Mouse (Mus musculus): ENCODE measurements around the gene Zfp689.
"Not testable (repeated sequence)": the region's sequence is repeated elsewhere in the genome, so short reads cannot be mapped to it uniquely, and the experiment has no call there.

The Zfp689 gene

GRCm38 (mm10) chr7:127448521-127449300 is at the start of gene Zfp689:
Gene Zfp689, minus strand, starts transcription at chr7:127449158.
- ATAC-seq (ENCODE audit: insufficient number of reproducible peaks, low FRiP score, low TSS enrichment): peak; percentile 92

DNA sequence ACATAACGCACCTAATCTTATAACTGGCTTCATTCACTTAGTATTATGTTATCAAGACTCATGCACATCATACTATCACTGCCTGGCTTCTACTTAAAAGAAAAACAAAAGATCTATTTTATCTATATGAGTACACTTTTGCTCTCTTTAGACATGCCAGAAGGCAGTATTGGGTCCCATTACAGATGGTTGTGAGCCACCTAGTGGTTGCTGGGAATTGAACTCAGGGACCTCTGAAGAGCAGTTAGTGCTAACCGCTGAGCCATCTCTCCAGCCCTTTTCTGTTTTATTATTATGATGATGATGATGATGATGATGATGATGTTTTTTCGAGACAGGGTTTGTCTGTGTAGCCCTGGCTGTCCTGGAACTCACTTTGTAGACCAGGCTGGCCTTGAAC is 49.4 kb upstream of the Zfp689 start:
- no peak for ATAC-seq (ENCODE audit: insufficient number of reproducible peaks, low FRiP score, low TSS enrichment)

- no peak for ATAC-seq (ENCODE audit: insufficient number of reproducible peaks, low FRiP score, low TSS enrichment)
Observed at GRCm38 (mm10) chr7:127497382-127497781, 48.4 kb upstream of the Zfp689 start.

- ATAC-seq (ENCODE audit: insufficient number of reproducible peaks, low FRiP score, low TSS enrichment): no peak
Observed at GRCm38 (mm10) chr7:127494648-127495047, 45.7 kb upstream of the Zfp689 start.

DNA sequence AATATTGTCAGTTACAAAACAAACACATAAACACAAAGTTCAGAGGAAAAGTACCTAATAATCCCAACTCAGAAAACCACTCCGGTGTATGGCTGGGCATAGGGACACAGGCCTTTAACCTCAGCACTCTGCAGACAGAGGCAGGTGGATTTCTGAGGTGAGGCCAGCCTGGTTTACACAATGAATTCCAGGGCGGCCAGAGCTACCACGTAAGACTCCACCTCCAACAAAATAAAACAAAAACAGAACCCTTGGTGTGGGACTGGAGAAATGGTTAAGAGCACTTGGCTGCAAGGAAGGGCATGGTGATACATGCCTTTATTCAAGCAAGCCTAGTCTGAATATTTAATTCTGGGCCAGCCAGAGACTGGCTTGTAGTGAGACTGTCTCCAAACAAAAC is 42.9 kb upstream of the Zfp689 start:
- ATAC-seq (ENCODE audit: insufficient number of reproducible peaks, low FRiP score, low TSS enrichment): no peak

DNA sequence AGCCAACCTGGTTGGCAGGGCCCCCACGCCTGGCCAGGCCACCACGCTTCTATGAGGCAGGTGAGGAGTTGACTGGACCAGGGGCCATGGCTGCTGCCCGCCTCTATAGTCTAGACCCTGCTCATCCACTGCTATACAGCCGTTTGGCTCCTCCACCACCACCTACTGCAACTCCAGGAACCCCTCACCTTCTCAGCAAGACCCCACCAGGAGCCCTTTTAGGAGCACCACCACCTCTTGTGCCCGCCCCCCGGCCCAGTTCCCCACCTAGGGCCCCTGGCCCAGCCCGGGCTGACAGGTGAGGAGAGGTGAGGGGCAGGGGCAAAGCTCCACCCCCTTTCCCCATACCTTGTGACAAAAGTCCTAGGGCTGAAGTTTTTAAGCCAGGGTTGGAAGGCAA is 41.0 kb upstream of the Zfp689 start:
- no peak for ATAC-seq (ENCODE audit: insufficient number of reproducible peaks, low FRiP score, low TSS enrichment)

DNA sequence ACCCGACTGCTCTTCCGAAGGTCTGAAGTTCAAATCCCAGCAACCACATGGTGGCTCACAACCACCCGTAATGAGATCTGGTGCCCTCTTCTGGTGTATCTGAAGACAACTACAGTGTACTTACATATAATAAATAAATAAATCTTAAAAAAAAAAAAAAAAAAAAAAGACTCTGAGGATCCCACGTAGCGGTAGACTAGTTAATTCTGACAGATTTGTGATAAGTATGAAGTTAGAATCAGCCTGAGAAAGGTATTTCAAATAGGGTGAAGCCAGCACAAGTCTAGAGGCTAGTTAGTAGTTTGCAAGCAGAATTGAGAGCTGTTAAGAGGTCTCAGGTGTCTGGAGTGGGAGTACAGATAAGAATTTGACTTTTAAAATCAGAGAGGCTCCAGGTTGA is 39.4 kb upstream of the Zfp689 start:
- ATAC-seq (ENCODE audit: insufficient number of reproducible peaks, low FRiP score, low TSS enrichment): not testable (repeated sequence)

DNA sequence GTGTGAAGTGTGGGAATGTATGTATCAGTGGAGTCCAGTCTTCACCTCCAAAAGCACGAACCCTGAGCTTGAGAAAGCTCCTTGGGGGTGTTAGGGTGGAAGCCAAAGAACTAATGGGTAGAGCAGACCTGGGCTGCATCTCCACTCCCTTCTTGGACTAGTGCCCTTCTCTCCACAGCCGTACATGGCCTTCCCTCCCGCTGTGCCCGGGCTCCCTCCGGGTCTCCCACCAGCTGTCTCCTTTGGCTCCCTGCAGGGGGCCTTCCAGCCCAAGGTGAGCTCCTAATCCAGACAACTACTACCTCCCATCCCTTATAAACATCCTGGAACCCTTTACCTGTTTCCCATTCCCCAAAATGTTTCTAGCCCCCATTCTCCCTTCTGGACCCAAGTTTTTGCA is 36.5 kb upstream of the Zfp689 start:
- no peak for ATAC-seq (ENCODE audit: insufficient number of reproducible peaks, low FRiP score, low TSS enrichment)

DNA sequence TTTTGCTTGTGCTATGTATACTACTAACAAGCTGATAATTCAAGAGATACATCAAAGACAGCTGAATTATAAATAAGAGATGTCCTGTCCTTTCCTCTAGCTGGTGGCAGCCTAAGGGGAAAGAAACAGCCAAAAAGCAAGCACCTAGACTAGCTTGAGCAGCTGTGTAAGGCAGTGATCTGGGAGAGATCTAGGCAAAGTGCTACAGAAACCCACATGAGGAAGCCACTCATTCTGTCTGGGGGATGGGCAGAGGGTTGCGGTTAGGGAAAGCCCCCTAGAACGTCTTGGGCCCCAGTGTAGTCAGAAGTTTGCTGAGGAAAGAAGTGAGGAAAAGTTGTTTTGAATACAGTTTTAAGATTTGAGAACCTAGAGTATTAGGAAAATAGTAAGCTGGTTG is 31.4 kb upstream of the Zfp689 start:
- no peak for ATAC-seq (ENCODE audit: insufficient number of reproducible peaks, low FRiP score, low TSS enrichment)

DNA sequence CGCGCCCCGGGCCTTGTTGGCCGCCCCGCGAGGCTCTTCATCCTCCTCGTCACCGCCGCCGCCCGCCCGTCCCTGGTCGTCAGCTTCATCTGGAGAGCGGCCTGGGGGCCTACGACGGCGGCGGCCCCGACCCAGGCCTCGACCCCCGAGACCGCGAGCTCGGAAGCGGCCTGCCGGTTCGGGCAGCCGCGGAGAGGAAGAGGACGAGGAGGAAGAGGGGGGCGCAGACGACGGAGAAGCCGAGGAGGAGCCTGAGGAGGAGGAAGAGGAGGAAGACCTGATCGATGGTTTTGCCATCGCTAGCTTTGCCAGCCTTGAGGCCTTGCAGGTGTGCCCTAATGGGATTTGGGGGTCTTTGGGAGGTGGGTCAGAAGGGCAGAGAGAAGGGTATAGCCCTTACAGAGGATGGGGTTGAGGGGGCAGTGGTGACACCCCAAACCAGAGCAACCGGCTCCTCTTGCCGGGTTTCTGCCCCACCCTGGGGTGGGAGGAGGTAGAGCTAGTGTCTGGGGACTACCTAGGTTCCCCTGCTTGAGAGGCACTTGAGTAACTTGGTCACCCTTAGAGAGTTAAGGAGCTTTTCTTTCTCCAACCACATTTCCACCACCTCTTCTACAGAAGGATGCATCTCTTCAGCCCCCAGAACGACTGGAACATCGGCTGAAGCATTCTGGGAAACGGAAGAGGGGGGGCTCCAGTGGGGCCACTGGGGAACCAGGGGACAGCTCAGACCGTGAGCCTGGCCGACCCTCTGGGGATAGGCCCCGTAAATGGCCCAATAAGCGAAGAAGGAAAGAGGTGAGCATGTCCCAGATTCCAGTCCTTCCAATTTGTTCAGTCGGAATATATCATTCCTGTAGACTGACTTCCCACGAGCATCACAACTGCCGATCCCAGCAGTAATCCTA is 30.6 kb upstream of the Zfp689 start:
- ATAC-seq (ENCODE audit: insufficient number of reproducible peaks, low FRiP score, low TSS enrichment): no peak

GRCm38 (mm10) chr7:127478635-127479317 is 29.8 kb upstream of the Zfp689 start, which contains the start of gene Fbrs:
Gene Fbrs, plus strand, starts transcription at chr7:127479199.
- peak; percentile 45 for ATAC-seq (ENCODE audit: insufficient number of reproducible peaks, low FRiP score, low TSS enrichment)

GRCm38 (mm10) chr7:127477687-127478634 is 29.0 kb upstream of the Zfp689 start:
- peak; percentile 87 for ATAC-seq (ENCODE audit: insufficient number of reproducible peaks, low FRiP score, low TSS enrichment)

DNA sequence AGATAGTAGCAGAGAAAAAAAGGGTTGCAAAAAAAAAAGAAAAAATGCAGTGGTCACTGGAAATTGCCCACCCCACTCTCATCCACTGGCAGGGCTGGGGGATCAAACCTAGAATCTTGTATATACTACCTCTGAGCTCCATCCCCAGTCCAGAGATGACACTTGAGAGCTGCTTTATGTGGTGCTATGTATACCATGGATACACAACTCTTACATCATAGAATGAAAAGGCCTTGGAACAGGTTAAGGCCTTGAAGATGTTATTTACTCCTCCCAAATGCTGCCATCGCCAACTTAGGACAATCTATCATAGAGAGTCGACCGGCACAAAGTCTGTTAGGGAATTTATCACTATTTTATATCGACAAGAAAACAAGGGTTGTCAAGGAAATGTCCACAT is 27.9 kb upstream of the Zfp689 start:
- no peak for ATAC-seq (ENCODE audit: insufficient number of reproducible peaks, low FRiP score, low TSS enrichment)

DNA sequence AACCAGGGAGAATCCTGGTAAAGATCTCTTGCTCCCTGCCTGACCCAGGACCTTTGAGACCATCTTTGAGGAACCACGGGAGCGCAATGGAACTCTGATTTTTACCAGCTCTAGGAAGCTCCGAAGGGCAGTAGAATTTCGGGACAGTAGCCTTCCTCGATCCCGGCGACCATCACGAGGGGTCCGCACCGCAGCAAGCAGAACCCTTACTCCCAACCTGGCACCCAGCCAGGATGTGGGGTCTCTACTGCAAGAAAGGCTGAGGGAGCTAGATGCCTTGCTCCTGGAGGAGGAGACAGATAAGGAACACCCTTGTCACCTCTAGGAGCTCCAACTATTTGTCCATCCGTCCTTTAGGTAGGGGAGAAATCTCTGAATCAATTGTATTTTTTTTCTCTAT is 27.4 kb upstream of the Zfp689 start:
- ATAC-seq (ENCODE audit: insufficient number of reproducible peaks, low FRiP score, low TSS enrichment): no peak

- no peak for ATAC-seq (ENCODE audit: insufficient number of reproducible peaks, low FRiP score, low TSS enrichment)
Observed at GRCm38 (mm10) chr7:127475186-127475740, 26.3 kb upstream of the Zfp689 start.

DNA sequence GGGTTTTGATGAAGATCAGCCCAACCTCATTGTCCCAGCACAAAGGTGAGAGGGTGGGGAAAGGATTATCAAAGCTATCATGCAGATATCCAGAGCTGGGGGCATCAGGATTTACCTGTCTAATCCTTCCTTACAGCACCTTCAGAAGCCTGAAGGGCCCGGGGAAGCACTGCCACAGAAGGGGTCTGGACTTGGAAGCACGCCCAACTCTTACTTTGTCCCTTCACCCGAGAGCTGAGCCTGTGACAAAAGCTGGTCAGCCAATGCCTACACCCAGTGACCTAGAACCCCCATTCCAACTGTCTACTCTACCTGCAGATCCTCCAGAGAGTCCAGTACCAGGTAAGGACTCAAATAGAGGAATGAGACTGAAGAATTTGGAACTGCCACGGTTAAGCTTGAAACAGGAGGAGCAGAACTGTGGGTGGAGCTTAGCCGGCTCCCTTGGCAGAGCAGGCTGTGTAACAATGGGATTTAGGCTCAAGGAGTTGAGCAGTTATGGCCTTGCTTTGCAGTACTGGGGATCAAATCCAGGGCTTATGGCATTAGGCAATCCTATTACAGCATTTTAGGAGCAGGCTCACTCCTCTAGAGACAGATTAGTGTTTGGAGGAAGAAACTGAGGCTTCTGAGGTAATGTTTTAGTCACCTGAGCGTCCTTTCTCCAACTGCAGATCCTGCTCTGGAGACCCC is 25.6 kb upstream of the Zfp689 start:
- ATAC-seq (ENCODE audit: insufficient number of reproducible peaks, low FRiP score, low TSS enrichment): no peak

GRCm38 (mm10) chr7:127473705-127474104 is 24.7 kb upstream of the Zfp689 start:
- no peak for ATAC-seq (ENCODE audit: insufficient number of reproducible peaks, low FRiP score, low TSS enrichment)

DNA sequence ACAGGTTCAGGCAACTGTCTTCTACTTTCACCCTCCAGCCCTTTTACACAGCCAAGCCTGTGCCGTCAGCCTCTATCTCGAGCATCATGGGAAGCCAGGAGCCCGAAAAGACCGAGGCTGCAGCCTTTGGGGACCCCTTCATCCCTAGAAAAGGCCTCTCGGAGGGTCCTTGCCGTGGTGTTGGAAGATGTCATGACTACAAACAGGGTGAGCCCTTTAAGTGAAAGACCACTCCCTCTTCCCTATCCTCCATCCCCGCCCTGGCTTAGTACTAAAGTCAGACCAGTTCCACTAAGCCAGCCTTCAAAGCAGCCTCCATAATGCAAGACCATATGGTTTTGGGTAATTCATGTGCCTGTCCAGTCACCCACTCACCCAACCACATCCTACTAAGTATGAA is 23.1 kb upstream of the Zfp689 start:
- no peak for ATAC-seq (ENCODE audit: insufficient number of reproducible peaks, low FRiP score, low TSS enrichment)

DNA sequence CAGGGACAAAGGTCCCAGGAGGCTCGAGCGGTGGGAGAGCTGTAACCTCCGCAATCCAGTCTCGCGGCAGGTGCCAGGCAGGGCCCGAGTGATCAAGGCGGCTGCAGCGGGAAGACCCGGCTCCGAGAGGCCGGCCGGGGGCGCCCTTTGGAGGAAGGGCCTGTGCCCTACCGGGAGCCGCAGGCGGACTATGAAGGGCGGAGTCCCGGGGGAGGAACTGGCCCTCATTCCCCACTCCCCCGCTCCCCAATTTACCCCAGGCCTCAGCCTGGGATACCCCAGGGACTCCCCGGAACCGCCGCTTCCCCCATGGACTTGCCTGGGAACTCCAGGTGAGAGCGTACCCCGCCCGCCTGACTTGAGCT is 22.7 kb upstream of the Zfp689 start:
- ATAC-seq (ENCODE audit: insufficient number of reproducible peaks, low FRiP score, low TSS enrichment): peak; percentile 1; the same call in 1 of the 2 replicates
